9 mouse cellular contexts compared by ENCODE assay signal in genomic region chr2:84454051-84454450, GRCm38 (mm10). TPM values are rescaled to one million over a fixed set of nuclear protein-coding genes. Genes with fewer than 3 reads are reported as not detected.
DNase-seq lines count a peak whose midpoint lies in the region; ATAC-seq and TF ChIP-seq lines count a peak whose summit lies in the region.
"Had no signal": no experiment of that assay in that cellular context is flagged by ENCODE, and none has a peak within 500 bp of the region (broad histone marks: within the 10 kb centered on the region; RNA-seq: fewer than 3 reads in every experiment).

No protein-coding gene starts in this region.

- H3K27me3 ChIP-seq in liver, adult 2 months (ENCODE audit: control insufficient read depth, insufficient read depth, low read length) = no peaks in the 10 kb centered on the region
- no peaks in the 10 kb centered on the region for H3K27me3 ChIP-seq in liver, embryonic 12.5 days (replicated peaks)
- no peaks in the 10 kb centered on the region for H3K27me3 ChIP-seq in intestine, embryonic 15.5 days (replicated peaks)
- H3K27me3 ChIP-seq in neural tube, embryonic 13.5 days = no peaks in the 10 kb centered on the region
- H3K27me3 ChIP-seq: neural tube, embryonic 12.5 days had no signal

- no peaks in the 10 kb centered on the region for H3K36me3 ChIP-seq in liver, adult 2 months (ENCODE audit: control insufficient read depth, insufficient read depth, low read length)
- 0 out of 2 replicates have a peak, but pooled peaks cover 4% of the 10 kb centered on the region for H3K36me3 ChIP-seq in liver, embryonic 12.5 days
- H3K36me3 ChIP-seq in intestine, embryonic 15.5 days = no peaks in the 10 kb centered on the region
- no peaks in the 10 kb centered on the region for H3K36me3 ChIP-seq in neural tube, embryonic 13.5 days
- H3K36me3 ChIP-seq: neural tube, embryonic 12.5 days had no signal

- TF ChIP-seq CTCF in liver, adult 2 months (IDR thresholded peaks at IDR 0.05; ENCODE audit: low read depth, low read length) = no peak

- H3K9ac ChIP-seq in liver, adult 2 months (ENCODE audit: low read depth, low read length) = no peak overlapping the region
- H3K9ac ChIP-seq in liver, embryonic 12.5 days = no peak overlapping the region
- no peak overlapping the region for H3K9ac ChIP-seq in intestine, embryonic 15.5 days
- H3K9ac ChIP-seq in neural tube, embryonic 13.5 days = no peak overlapping the region
- H3K9ac ChIP-seq: neural tube, embryonic 12.5 days had no signal

- 11% methylated on average over 5 of the region's 5 CpGs for WGBS in liver, adult 2 months
- WGBS in liver, embryonic 12.5 days (ENCODE audit: insufficient replicate concordance) = 22% methylated on average over 5 of the region's 5 CpGs
- 15% methylated on average over 5 of the region's 5 CpGs for WGBS in intestine, embryonic 15.5 days
- WGBS in neural tube, embryonic 13.5 days = 14% methylated on average over 5 of the region's 5 CpGs

- no peaks in the 10 kb centered on the region for H3K9me3 ChIP-seq in liver, embryonic 12.5 days (replicated peaks)
- no peaks in the 10 kb centered on the region for H3K9me3 ChIP-seq in intestine, embryonic 15.5 days
- no peaks in the 10 kb centered on the region for H3K9me3 ChIP-seq in neural tube, embryonic 13.5 days
- H3K9me3 ChIP-seq: neural tube, embryonic 12.5 days had no signal

- H3K4me3 ChIP-seq in liver, adult 2 months (ENCODE audit: insufficient read depth, low read depth, low read length) = no peak overlapping the region
- H3K4me3 ChIP-seq in liver, embryonic 12.5 days = no peak overlapping the region
- no peak overlapping the region for H3K4me3 ChIP-seq in intestine, embryonic 15.5 days (replicated peaks)
- H3K4me3 ChIP-seq in neural tube, embryonic 13.5 days = no peak overlapping the region
- H3K4me3 ChIP-seq: neural tube, embryonic 12.5 days had no signal

- TF ChIP-seq POLR2A in liver, adult 2 months (IDR thresholded peaks at IDR 0.05; ENCODE audit: extremely low read depth, insufficient read depth, low read length) = no peak

- no peak overlapping the region for H3K4me2 ChIP-seq in liver, embryonic 12.5 days
- no peak overlapping the region for H3K4me2 ChIP-seq in intestine, embryonic 15.5 days (replicated peaks)
- no peak overlapping the region for H3K4me2 ChIP-seq in neural tube, embryonic 13.5 days

- no peaks in the 10 kb centered on the region for H3K79me2 ChIP-seq in liver, adult 2 months (ENCODE audit: control insufficient read depth, insufficient read depth, low read length)

- no peak for ATAC-seq in liver, embryonic 12.5 days
- ATAC-seq in intestine, embryonic 15.5 days = 0 out of 2 replicates have a peak, but pooled peaks have one; percentile 41
- ATAC-seq in neural tube, embryonic 13.5 days (ENCODE audit: low read depth) = peak; percentile 69; the same call in 1 of the 2 replicates

- H3K4me1 ChIP-seq in liver, adult 2 months (ENCODE audit: control insufficient read depth, insufficient read depth, low read length) = peaks cover 1% of the 10 kb centered on the region
- peaks cover 16% of the 10 kb centered on the region; the same call in 1 of the 2 replicates for H3K4me1 ChIP-seq in liver, embryonic 12.5 days
- no peaks in the 10 kb centered on the region for H3K4me1 ChIP-seq in intestine, embryonic 15.5 days (replicated peaks)
- H3K4me1 ChIP-seq in neural tube, embryonic 13.5 days (replicated peaks) = no peaks in the 10 kb centered on the region
- H3K4me1 ChIP-seq: neural tube, embryonic 12.5 days had no signal

- DNase-seq in cerebellum, postnatal 14 days = peak; percentile 29 to 37
- no peak for DNase-seq in cerebellum, adult 11 months
- DNase-seq in liver, adult 2 months (ENCODE audit: extremely low read depth, low read depth, low spot score) = peak; percentile 45
- DNase-seq in c-Kit-positive CD71-positive TER-119-positive erythroid progenitor cells, embryonic 14.5 days (ENCODE audit: low spot score) = peak; percentile 59
- no peak for DNase-seq in testis, postnatal 10 days (ENCODE audit: low spot score)

- H3K27ac ChIP-seq in liver, adult 2 months (replicated peaks; ENCODE audit: insufficient read depth, low read depth, low read length) = no peak overlapping the region
- H3K27ac ChIP-seq in liver, embryonic 12.5 days = no peak overlapping the region
- no peak overlapping the region for H3K27ac ChIP-seq in intestine, embryonic 15.5 days
- H3K27ac ChIP-seq in neural tube, embryonic 13.5 days (replicated peaks) = no peak overlapping the region
- H3K27ac ChIP-seq: neural tube, embryonic 12.5 days had no signal

RNA-seq across cellular contexts. Expression of gene Tfpi, which starts 22.5 kb away (rescaled TPM):
- total RNA-seq in liver, adult 2 months (2014; rRNA removed) = 6.6 and 9.6 TPM in 2 replicates
- 0.91 and 1.2 TPM in 2 replicates for polyA plus RNA-seq in liver, adult 2 months (2012; rRNA removed)
- polyA plus RNA-seq in liver, embryonic 12.5 days (2016; fragmentation: Nextera tagmentation; extraction: Ambion mirVana) = 25.0 and 25.8 TPM in 2 replicates
- 40.9 and 46.9 TPM in 2 replicates for polyA plus RNA-seq in intestine, embryonic 15.5 days (2015; fragmentation: Nextera tagmentation; extraction: Ambion mirVana)
- polyA plus RNA-seq in neural tube, embryonic 13.5 days (2015; fragmentation: Nextera tagmentation; extraction: Ambion mirVana) = 26.3 and 28.7 TPM in 2 replicates

RNA-seq across cellular contexts. Expression of gene Calcrl, which starts 28.8 kb away (rescaled TPM):
- total RNA-seq in liver, adult 2 months (2014; rRNA removed) = 28.5 and 31.3 TPM in 2 replicates
- 3.7 and 7.5 TPM in 2 replicates for polyA plus RNA-seq in liver, adult 2 months (2012; rRNA removed)
- polyA plus RNA-seq in liver, embryonic 12.5 days (2016; fragmentation: Nextera tagmentation; extraction: Ambion mirVana) = 22.1 and 24.6 TPM in 2 replicates
- 24.0 and 30.8 TPM in 2 replicates for polyA plus RNA-seq in intestine, embryonic 15.5 days (2015; fragmentation: Nextera tagmentation; extraction: Ambion mirVana)
- polyA plus RNA-seq in neural tube, embryonic 13.5 days (2015; fragmentation: Nextera tagmentation; extraction: Ambion mirVana) = 16.8 and 20.8 TPM in 2 replicates

Comparison
In these comparisons a context has a peak if more than half of its experiments do, and no peak if none do; other contexts are left out.
1. DNase-seq: peak in cerebellum, postnatal 14 days (2 of 2), liver, adult 2 months (single experiment) and c-Kit-positive CD71-positive TER-119-positive erythroid progenitor cells, embryonic 14.5 days (single experiment); none in cerebellum, adult 11 months (single experiment) and testis, postnatal 10 days (single experiment).
2. RNA of gene Tfpi, which starts 22.5 kb away (polyA plus RNA-seq): 40.9 to 46.9 TPM in intestine, embryonic 15.5 days, 26.3 to 28.7 TPM in neural tube, embryonic 13.5 days and 25.0 to 25.8 TPM in liver, embryonic 12.5 days; 0.91 to 1.2 TPM in liver, adult 2 months; every median in the first group is over 10 times any median in the second.